Mouse (Mus musculus) cerebellum, adult 11 months (tissue): ENCODE data around the gene Pgs1.
A peak's percentile ranks its signal among the peaks of the same experiment; 100 is the strongest.

ENCODE experiments used
- DNase-seq: peaks from one replicate; pipeline ENCODE4 v3.0.0; 2022

The Pgs1 gene

GRCm38 (mm10) chr11:117986126-117987031, at the start of gene Pgs1:
Pgs1 (plus strand) TSS chr11:117986292.
- DNase-seq, result peak; percentile 90

- DNase-seq, result no peak
Observed at GRCm38 (mm10) chr11:117939004-117939730, 46.9 kb upstream of the Pgs1 start.

GRCm38 (mm10) chr11:117939741-117940285, 46.3 kb upstream of the Pgs1 start:
- DNase-seq, result peak; percentile 71

GRCm38 (mm10) chr11:117940881-117941280, 45.2 kb upstream of the Pgs1 start:
- DNase-seq, result no peak

GRCm38 (mm10) chr11:117941325-117941834, 44.7 kb upstream of the Pgs1 start:
- DNase-seq, result no peak

- DNase-seq, result no peak
Observed at GRCm38 (mm10) chr11:117941848-117942247, 44.2 kb upstream of the Pgs1 start.

- DNase-seq, result no peak
Observed at GRCm38 (mm10) chr11:117946195-117946979, 39.7 kb upstream of the Pgs1 start.

GRCm38 (mm10) chr11:117946996-117947419, 39.1 kb upstream of the Pgs1 start:
- DNase-seq, result no peak

- no peak for DNase-seq
Observed at GRCm38 (mm10) chr11:117949392-117950091, 36.5 kb upstream of the Pgs1 start.

- no peak for DNase-seq
Observed at GRCm38 (mm10) chr11:117951391-117951790, 34.7 kb upstream of the Pgs1 start.

- no peak for DNase-seq
Observed at GRCm38 (mm10) chr11:117952174-117952933, 33.7 kb upstream of the Pgs1 start.

GRCm38 (mm10) chr11:117954094-117954493, 32.0 kb upstream of the Pgs1 start:
- DNase-seq, result no peak

GRCm38 (mm10) chr11:117954819-117955218, 31.3 kb upstream of the Pgs1 start:
- DNase-seq, result no peak

GRCm38 (mm10) chr11:117955621-117956020, 30.5 kb upstream of the Pgs1 start:
- DNase-seq, result no peak

GRCm38 (mm10) chr11:117958197-117958596, 27.9 kb upstream of the Pgs1 start:
- DNase-seq, result no peak

GRCm38 (mm10) chr11:117959166-117959565, 26.9 kb upstream of the Pgs1 start:
- DNase-seq, result no peak

GRCm38 (mm10) chr11:117959741-117960381, 26.2 kb upstream of the Pgs1 start:
- no peak for DNase-seq

GRCm38 (mm10) chr11:117960601-117961000, 25.5 kb upstream of the Pgs1 start:
- no peak for DNase-seq

GRCm38 (mm10) chr11:117962228-117963067, 23.6 kb upstream of the Pgs1 start:
- no peak for DNase-seq
